Mouse (Mus musculus): ENCODE data around the gene Hagh. TPM values are rescaled to one million over a fixed set of nuclear protein-coding genes. Genes with fewer than 3 reads are reported as not detected.

The Hagh gene
- polyA plus RNA-seq, 1 experiment from 2014 or later: 39.9 TPM

GRCm38 (mm10) chr17:24867914-24868313 is 28.0 kb downstream of the Hagh start:
- Histone ChIP-seq H3K36me3 (peaks cover 10% of the 10 kb centered on the region; the same call in 1 of the 2 replicates), H3K4me1 (replicated peaks) (no peaks in the 10 kb centered on the region), H3K4me2 (no peak overlapping the region), H3K9me3 (replicated peaks) (no peaks in the 10 kb centered on the region), H3K27me3 (replicated peaks) (no peaks in the 10 kb centered on the region), H3K27ac (ENCODE audit: poor library complexity, severe bottlenecking) (no peak overlapping the region), H3K4me3 (no peak overlapping the region), H3K9ac (no peak overlapping the region)
- 88% methylated on average over 10 of the region's 10 CpGs for WGBS
- no peak for ATAC-seq (ENCODE audit: insufficient number of reproducible peaks, low FRiP score)

- H3K4me1 ChIP-seq (replicated peaks): no peaks in the 10 kb centered on the region
- 34% methylated on average over 4 of the region's 4 CpGs for WGBS
- no peak overlapping the region for H3K4me2 ChIP-seq
- no peaks in the 10 kb centered on the region for H3K27me3 ChIP-seq (replicated peaks)
- H3K27ac ChIP-seq (ENCODE audit: poor library complexity, severe bottlenecking): no peak overlapping the region
- ATAC-seq (ENCODE audit: insufficient number of reproducible peaks, low FRiP score): no peak
- no peak overlapping the region for H3K4me3 ChIP-seq
- no peaks in the 10 kb centered on the region for H3K36me3 ChIP-seq
- no peaks in the 10 kb centered on the region for H3K9me3 ChIP-seq (replicated peaks)
- H3K9ac ChIP-seq: no peak overlapping the region
Measured at GRCm38 (mm10) chr17:24873695-24874404, 33.9 kb downstream of the Hagh start.

GRCm38 (mm10) chr17:24874405-24874745 is 34.4 kb downstream of the Hagh start:
- Histone ChIP-seq H3K9ac (no peak overlapping the region), H3K27ac (ENCODE audit: poor library complexity, severe bottlenecking) (no peak overlapping the region), H3K4me2 (no peak overlapping the region), H3K4me1 (replicated peaks) (no peaks in the 10 kb centered on the region), H3K27me3 (replicated peaks) (no peaks in the 10 kb centered on the region), H3K4me3 (no peak overlapping the region), H3K9me3 (replicated peaks) (no peaks in the 10 kb centered on the region), H3K36me3 (no peaks in the 10 kb centered on the region)
- WGBS: 57% methylated on average over 1 of the region's 1 CpGs
- no peak for ATAC-seq (ENCODE audit: insufficient number of reproducible peaks, low FRiP score)

GRCm38 (mm10) chr17:24874989-24875388 is 35.0 kb downstream of the Hagh start:
- Histone ChIP-seq H3K27me3 (replicated peaks) (no peaks in the 10 kb centered on the region), H3K4me1 (replicated peaks) (no peaks in the 10 kb centered on the region), H3K36me3 (no peaks in the 10 kb centered on the region), H3K9ac (no peak overlapping the region), H3K4me2 (no peak overlapping the region), H3K9me3 (replicated peaks) (no peaks in the 10 kb centered on the region), H3K4me3 (no peak overlapping the region), H3K27ac (ENCODE audit: poor library complexity, severe bottlenecking) (no peak overlapping the region)
- ATAC-seq (ENCODE audit: insufficient number of reproducible peaks, low FRiP score): no peak
- 63% methylated on average over 8 of the region's 8 CpGs for WGBS

GRCm38 (mm10) chr17:24877336-24878116 is 37.6 kb downstream of the Hagh start:
- peaks cover 2% of the 10 kb centered on the region; the same call in 1 of the 2 replicates for H3K36me3 ChIP-seq
- 0 out of 2 replicates have a peak, but pooled peaks cover 5% of the 10 kb centered on the region for H3K4me1 ChIP-seq (replicated peaks)
- 0 out of 2 replicates have a peak, but pooled peaks have one; percentile 12 for ATAC-seq (ENCODE audit: insufficient number of reproducible peaks, low FRiP score)
- no peak overlapping the region for H3K4me3 ChIP-seq
- no peak overlapping the region; the same call in 1 of the 2 replicates for H3K9ac ChIP-seq
- no peak overlapping the region for H3K4me2 ChIP-seq
- H3K27ac ChIP-seq (ENCODE audit: poor library complexity, severe bottlenecking): no peak overlapping the region
- no peaks in the 10 kb centered on the region for H3K27me3 ChIP-seq (replicated peaks)
- no peaks in the 10 kb centered on the region for H3K9me3 ChIP-seq (replicated peaks)
- 58% methylated on average over 10 of the region's 10 CpGs for WGBS

GRCm38 (mm10) chr17:24878117-24878397 is 38.1 kb downstream of the Hagh start:
- H3K9me3 ChIP-seq (replicated peaks): no peaks in the 10 kb centered on the region
- H3K4me3 ChIP-seq: no peak overlapping the region
- H3K4me2 ChIP-seq: no peak overlapping the region
- WGBS: 40% methylated on average over 5 of the region's 5 CpGs
- ATAC-seq (ENCODE audit: insufficient number of reproducible peaks, low FRiP score): 0 out of 2 replicates have a peak, but pooled peaks have one; percentile 5
- no peak overlapping the region; the same call in 1 of the 2 replicates for H3K9ac ChIP-seq
- H3K36me3 ChIP-seq: peaks cover 8% of the 10 kb centered on the region
- H3K27ac ChIP-seq (ENCODE audit: poor library complexity, severe bottlenecking): no peak overlapping the region
- 0 out of 2 replicates have a peak, but pooled peaks cover 5% of the 10 kb centered on the region for H3K4me1 ChIP-seq (replicated peaks)
- H3K27me3 ChIP-seq (replicated peaks): no peaks in the 10 kb centered on the region

- 70% methylated on average over 8 of the region's 8 CpGs for WGBS
Measured at GRCm38 (mm10) chr17:24878531-24878930, 38.6 kb downstream of the Hagh start.

GRCm38 (mm10) chr17:24881738-24882440 is 41.9 kb downstream of the Hagh start:
- Histone ChIP-seq H3K4me1 (replicated peaks) (peaks cover 15% of the 10 kb centered on the region), H3K9me3 (replicated peaks) (no peaks in the 10 kb centered on the region), H3K27ac (ENCODE audit: poor library complexity, severe bottlenecking) (no peak overlapping the region), H3K36me3 (peaks cover 20% of the 10 kb centered on the region), H3K9ac (no peak overlapping the region), H3K27me3 (replicated peaks) (no peaks in the 10 kb centered on the region), H3K4me3 (no peak overlapping the region), H3K4me2 (no peak overlapping the region)
- WGBS: 46% methylated on average over 7 of the region's 7 CpGs
- no peak for ATAC-seq (ENCODE audit: insufficient number of reproducible peaks, low FRiP score)

More at GRCm38 (mm10) chr17:24878531-24878930, 38.6 kb downstream of the Hagh start:
- no peak overlapping the region for H3K4me2 ChIP-seq
- no peaks in the 10 kb centered on the region for H3K27me3 ChIP-seq (replicated peaks)
- no peaks in the 10 kb centered on the region for H3K9me3 ChIP-seq (replicated peaks)
- no peak for ATAC-seq (ENCODE audit: insufficient number of reproducible peaks, low FRiP score)
- H3K4me3 ChIP-seq: no peak overlapping the region
- H3K4me1 ChIP-seq (replicated peaks): 0 out of 2 replicates have a peak, but pooled peaks cover 5% of the 10 kb centered on the region
- H3K27ac ChIP-seq (ENCODE audit: poor library complexity, severe bottlenecking): no peak overlapping the region
- H3K36me3 ChIP-seq: peaks cover 12% of the 10 kb centered on the region
- H3K9ac ChIP-seq: no peak overlapping the region

- no peak overlapping the region for H3K4me3 ChIP-seq
- H3K27me3 ChIP-seq (replicated peaks): no peaks in the 10 kb centered on the region
- WGBS: 74% methylated on average over 6 of the region's 6 CpGs
- peaks cover 26% of the 10 kb centered on the region for H3K36me3 ChIP-seq
- H3K4me2 ChIP-seq: no peak overlapping the region
- no peaks in the 10 kb centered on the region for H3K9me3 ChIP-seq (replicated peaks)
- ATAC-seq (ENCODE audit: insufficient number of reproducible peaks, low FRiP score): no peak
- no peak overlapping the region for H3K9ac ChIP-seq
- H3K27ac ChIP-seq (ENCODE audit: poor library complexity, severe bottlenecking): no peak overlapping the region
- peaks cover 26% of the 10 kb centered on the region for H3K4me1 ChIP-seq (replicated peaks)
Measured at GRCm38 (mm10) chr17:24884391-24884790, 44.4 kb downstream of the Hagh start.

GRCm38 (mm10) chr17:24885356-24886133 is 45.6 kb downstream of the Hagh start:
- peak overlapping the region; percentile 86 for H3K4me3 ChIP-seq
- no peaks in the 10 kb centered on the region for H3K9me3 ChIP-seq (replicated peaks)
- H3K27ac ChIP-seq (ENCODE audit: poor library complexity, severe bottlenecking): no peak overlapping the region
- no peaks in the 10 kb centered on the region for H3K27me3 ChIP-seq (replicated peaks)
- H3K4me2 ChIP-seq: peak overlapping the region; percentile 86
- WGBS: 23% methylated on average over 22 of the region's 22 CpGs
- H3K9ac ChIP-seq: peak overlapping the region; percentile 77
- ATAC-seq (ENCODE audit: insufficient number of reproducible peaks, low FRiP score): no peak
- peaks cover 26% of the 10 kb centered on the region for H3K4me1 ChIP-seq (replicated peaks)
- peaks cover 38% of the 10 kb centered on the region for H3K36me3 ChIP-seq
